Mouse (Mus musculus) CD4-positive, CD25-positive, alpha-beta regulatory T cell, adult 2 months (primary cell): ENCODE data around the gene Abcg1.

Source experiments
- DNase-seq: peaks from one replicate; pipeline ENCODE4 v3.0.0-alpha.2; 2012; ENCODE audit warnings: low read depth, low spot score

Abcg1 gene

DNA sequence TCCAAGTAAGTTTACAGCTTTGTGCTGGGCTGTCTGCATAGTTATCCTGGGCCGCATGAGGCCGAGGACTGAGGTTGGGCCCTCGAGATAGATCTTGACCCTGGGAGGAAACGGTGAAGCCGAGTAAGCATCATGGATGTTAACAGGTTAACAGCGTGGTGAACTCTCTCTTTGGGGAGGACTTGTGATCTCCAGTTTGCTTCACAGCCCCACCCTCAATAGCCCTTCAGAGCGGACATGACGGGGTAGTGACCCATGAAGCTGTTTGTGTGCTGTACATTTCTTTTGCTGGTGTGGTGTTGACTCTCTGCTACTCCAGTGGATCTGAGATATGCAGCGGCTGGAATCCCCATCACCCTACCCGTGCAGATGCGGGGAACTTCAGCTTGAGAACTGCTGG is 21.1 kb downstream of the Abcg1 start:
- no peak for DNase-seq

DNA sequence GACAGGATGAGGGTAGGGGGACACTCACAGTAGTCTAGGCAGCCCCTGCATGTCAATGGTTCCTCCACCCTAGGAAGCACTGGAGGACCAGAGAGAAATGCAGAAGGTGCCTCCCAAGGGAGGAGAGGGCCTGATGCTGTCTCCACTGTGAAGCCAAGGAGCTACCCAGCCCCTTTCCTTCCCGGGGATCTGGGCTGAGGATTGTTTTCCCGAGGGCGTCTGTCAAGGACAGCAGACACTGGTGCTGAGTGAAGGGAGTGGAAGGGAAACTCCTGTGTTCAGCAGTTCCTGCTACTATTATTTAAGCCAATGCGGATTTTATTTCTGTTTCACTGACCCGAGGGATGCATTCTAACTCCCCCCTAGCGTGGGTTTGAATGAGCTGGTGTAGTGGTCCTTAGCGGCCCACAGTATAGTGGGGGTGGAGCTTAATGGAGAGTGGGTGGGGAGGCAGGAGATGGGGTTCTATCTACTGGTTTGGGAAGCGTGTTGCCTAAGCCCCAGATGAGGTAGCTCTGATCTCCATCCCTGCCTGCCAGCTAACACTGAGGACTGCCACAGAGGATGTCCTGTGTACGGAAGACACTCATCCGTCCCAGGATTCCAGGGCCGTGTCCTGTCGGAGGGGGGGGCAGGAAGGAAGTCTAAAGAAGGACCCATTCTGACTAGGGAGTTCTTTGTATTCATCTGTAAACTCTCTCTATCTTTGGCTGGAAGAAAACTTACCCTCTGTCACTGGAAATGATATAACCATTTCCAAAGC is 21.8 kb downstream of the Abcg1 start:
- DNase-seq, result no peak

DNA sequence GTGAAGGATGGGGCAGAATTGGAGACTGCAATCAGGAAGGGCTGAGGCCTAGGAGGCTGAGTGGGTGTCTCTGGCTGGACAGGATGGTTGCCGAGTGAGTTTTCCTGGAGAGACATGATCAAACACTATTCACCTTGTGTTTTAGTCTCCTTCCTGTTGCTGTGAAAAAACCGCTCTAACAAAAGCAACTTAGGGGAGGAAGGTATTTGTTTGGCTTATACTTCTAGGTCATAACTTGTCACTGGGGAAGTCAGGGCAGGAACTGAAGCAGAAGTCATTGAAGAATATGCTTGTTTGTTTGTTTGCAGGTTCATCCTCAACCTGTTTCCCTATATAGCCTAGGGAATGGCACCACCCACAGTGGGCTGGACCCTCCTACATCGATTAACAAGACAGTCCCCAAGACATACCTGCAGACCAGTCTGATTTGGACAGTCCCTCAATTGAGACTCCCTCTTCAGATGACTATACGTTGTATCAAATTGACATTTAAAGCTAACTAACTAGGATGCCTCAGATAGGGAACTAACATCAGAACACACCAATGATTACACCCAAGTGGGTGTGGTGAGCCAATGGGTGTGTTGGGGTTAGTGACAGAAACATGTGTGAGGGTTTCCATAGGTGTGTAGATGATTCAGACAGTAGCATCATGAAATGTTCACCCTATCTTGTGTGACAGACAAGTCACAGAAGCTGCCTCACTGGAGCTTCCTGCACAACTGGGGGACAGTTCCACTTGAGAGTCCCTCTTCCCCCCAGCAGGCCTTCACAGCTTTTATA is 25.0 kb downstream of the Abcg1 start:
- no peak for DNase-seq

DNA sequence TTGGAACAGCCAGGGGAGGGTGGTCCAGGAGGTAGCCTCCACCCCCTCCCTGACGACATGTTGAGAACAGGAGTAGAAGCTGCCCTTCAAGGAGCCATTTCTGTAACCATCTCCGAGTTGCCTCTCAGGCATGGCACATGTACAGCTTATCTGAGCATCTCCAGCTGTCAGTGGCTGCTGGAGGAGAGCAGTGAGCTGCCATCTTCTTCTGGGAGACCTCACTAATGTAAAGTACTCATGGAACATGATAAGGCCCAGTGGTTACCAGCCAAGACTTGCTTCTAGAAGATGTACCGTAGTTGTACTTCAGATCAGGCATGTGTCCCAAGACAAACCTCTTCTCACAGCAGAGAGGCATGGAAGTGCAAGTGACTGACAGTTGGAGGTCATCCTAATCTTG is 28.0 kb downstream of the Abcg1 start:
- no peak for DNase-seq

DNA sequence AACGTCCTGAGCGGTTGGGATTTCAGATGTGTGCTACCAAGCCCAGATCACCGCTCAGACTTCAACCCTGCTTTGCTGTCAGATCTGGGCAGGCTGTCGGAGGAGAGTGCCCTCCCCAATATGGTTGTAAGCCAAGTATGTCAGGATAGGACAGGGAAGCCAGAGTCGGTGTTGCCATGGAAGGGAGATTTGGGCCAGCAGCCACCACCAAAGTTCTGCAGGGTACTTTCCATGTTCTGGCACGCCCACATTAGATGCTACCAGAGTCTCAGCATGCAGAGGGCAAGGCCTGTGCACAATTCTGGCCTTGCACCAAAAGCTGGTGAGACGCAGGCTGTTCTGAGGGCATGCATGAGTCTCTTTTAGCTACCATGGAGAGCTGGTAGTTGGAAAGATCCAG is 28.7 kb downstream of the Abcg1 start:
- no peak for DNase-seq

DNA sequence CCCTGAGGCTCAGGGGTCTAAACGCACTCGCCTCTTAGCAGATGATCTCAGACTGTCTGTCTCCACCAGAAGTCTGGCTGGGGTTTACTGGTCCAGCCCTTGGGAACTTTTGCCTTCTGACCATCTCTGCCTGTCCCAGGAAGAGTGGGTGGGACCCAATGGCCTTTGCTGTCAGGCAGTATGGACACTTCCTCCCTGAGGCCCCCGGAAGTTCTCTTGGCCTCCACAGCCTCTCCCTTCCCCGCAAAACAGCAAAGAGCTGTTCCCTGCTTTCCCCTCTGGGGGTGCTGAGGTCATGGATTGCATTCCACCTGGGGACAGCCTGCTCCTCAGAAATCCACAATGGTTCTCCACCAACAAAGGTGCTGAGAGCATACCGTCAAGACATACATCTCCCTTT is 31.2 kb downstream of the Abcg1 start:
- no peak for DNase-seq

DNA sequence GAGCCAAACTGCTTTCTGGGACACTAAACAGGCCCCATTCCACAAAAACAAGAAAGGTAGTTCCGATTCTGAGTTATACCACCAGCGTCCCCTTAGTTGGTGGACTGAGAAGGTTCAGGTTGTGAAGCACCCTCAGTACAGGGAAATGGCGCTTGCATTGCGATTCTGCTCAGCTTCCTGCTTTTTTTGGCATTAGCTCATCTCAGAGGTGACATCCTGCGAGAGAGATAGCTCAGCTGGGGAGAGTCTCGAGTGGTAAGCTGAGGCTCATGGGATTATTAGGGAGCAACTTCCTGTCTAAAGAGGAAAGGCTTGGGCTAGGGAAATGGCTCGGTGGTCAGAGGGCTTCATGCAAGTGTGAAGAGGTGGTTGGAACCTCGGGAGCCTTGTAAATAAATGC is 32.4 kb downstream of the Abcg1 start:
- DNase-seq, result no peak

DNA sequence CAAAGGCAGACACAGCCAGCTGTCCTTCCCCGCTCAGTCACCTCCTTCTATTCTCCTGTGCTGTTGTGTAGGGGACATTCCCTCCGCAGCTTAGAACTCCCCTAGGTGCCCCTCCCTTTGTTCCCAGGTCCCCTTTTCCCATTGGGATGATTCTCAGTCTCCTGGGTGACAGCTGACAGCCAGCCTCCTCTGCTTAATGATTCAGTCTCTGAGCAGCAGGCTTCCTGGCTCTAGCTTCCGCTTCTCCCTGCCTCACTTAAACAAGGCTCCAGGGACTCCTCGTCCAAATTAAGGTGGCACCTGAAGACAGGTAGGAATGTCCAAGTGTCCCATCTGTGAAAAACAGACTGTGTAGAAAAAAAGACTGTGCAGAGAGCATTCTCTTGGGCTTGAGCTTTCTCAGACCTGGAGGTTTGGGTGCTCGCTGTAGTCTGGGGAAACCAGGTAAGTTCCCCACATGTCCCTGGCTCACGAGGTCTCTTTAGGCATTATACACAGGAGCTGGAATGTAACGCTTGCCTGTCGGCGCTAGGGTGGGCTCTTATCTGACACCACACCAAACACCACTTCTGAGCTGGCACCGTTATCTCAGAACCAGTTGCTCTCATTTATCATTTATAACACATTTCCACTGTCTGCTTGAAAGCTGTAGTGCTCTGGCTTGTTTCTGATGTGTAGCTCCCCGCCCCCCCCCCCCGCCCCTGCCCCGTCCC is 33.7 kb downstream of the Abcg1 start:
- no peak for DNase-seq

DNA sequence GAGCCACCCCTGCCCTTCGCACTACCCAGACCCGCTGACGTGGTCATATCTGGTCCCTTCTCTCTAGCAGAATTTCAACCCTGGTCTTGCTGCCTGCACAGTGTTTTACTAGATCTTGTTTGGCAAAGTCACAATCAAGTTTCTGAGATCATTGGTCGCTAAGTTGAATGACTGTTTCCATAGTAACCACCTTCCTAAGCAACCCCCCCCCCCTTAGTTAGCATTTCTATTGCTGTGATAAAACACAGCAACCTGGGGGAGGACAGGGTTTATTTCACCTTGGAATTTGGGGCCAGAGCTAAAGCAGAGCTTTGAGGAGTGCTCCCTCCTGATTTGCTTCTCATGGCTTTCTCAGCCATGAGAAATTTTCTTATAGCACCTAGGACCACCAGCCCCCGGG is 37.3 kb downstream of the Abcg1 start:
- no peak for DNase-seq

DNA sequence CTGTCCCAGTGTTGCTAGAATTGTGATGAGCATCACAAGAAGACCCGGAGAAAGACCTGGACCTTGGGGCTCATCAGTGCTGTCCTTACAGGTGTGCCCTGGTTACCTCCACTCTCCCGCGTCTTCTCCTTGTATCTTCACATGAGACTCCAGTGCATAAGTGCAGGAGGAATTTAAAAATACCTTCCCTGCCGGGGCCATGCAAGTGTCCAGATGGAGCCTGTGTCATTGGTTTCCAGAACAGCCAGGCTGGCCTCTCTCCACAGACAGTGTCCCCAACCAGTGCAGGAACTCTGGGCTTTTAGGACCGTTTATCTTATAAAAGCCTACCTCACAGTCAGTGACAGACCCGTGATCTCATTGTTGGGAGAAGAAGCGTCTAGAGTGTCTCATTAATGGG is 38.1 kb downstream of the Abcg1 start:
- DNase-seq, result no peak

DNA sequence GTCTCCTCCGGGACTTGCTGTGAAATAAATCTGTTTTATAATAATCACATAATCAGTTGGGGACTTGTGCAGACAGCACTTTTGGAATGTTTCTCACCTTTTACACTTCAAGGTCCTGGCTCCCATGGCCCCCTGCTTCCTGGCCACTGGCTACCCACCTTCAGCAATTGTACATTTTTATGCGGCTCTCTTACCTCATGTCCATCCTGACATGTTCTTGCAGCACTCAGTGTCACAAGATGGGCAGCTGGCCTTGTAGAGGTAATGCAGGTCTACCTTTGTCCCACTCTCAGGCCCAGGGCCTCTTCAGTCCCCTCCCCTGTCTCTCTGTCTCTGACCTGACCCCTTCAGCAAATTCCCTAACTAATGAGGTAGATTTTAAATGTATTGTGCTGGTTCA is 39.4 kb downstream of the Abcg1 start:
- DNase-seq, result no peak

DNA sequence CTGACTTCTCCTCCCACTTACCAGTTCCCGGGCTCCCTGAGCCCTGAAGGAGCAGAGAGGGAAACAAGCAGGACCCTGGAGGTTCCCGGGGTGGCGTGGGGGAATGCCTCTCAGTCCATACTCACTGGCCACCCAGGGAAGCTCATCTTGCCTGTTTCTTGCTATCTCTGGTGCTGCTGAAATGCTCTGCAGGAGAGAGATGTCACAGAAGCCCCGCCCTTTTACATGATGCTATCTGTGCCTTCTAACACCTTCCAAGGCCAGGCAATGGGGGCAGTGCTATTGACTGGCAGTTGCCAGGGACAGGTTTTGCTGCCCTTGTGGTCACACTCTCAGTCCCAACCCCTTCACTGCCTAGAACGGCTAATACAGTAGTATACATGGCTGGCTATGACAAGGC is 41.3 kb downstream of the Abcg1 start:
- DNase-seq, result no peak

DNA sequence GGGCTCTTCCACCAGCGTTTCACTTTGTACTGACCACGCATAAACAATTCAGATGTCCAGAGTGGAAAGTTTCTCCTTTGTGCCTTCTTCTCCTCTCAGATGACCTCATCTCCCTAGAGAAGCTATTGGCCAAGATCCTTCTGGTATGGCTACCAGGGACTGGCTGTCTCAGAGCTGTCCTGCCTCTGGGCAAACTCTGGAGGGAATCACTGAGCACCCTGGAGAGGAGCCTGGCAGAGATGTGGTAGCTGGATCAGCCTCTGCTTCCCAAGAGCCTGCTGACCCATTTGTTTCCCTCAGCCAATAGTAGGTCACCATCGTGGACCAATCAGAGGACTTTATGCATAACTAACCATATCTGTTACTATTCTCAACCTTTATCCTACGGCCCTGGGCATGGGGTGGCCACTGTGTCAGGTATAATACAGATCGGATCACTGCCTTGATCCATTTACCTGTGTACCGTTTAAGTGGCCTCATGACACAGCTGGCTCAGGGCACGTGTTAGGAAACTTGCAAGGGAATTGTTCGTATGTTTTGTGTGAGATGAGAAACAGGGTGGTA is 45.6 kb downstream of the Abcg1 start:
- DNase-seq, result no peak

DNA sequence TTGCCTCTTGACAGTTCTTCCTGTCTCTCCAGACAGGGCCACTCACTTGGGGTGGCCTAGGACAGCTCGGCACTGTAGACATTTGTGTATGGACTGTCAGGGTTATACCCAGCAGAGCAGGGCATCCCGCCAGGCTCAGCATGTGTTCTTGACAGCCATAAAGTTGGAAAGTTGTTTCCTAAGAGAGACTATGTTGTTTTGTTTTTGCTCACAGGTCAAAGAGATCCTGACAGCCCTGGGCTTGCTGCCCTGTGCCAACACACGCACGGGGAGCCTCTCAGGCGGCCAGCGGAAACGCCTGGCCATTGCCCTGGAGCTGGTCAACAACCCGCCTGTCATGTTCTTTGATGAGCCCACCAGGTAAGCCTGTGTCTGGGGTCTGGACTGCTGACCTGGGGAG is 46.3 kb downstream of the Abcg1 start:
- DNase-seq, result no peak

DNA sequence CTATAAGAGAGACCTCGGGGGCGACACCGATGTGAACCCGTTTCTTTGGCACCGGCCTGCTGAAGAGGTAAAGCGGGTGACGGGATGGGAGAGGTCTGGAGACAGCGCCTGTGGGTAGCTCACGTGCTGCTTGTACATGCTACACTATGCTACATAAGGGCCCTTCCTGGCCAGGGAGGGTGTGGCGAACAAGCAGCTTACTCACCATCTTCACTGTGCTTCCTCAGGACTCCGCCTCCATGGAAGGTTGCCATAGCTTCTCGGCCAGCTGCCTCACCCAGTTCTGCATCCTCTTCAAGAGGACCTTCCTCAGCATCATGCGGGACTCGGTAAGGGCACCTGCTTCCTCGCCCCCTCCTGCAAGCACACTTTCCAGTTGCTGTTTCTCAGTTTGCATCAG is 50.9 kb downstream of the Abcg1 start:
- no peak for DNase-seq

DNA sequence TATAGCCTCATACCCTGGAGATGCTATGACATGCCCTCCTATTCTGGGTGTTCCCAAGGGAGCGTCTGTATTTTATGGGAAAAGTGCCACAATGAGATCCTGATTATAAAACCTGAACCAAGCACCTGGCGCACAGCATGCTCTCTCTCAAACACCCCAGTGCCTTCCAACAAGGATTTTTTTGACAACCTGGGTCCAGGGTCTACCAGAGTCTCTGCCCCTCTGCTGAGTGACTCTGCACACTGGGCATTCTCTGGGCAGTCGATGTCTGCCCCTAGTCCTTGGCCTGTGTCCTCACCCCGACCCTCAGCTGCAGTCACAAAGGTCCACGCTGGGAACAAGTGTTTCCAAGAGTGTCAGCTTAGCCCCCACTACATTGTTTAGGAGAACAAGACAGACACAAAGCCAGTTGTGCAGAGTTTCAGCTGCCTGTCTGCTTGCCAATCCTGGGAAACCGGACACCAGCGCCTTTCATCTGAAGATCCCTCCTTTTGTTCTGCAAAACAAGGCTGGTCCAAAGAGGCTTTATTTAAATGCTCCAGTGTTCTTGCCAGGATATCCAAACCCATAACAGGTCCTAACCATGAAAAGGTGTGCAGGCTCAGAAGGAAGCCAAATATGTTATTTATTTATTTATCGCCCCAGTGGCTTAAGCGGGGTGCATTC is 55.8 kb downstream of the Abcg1 start:
- no peak for DNase-seq

DNA sequence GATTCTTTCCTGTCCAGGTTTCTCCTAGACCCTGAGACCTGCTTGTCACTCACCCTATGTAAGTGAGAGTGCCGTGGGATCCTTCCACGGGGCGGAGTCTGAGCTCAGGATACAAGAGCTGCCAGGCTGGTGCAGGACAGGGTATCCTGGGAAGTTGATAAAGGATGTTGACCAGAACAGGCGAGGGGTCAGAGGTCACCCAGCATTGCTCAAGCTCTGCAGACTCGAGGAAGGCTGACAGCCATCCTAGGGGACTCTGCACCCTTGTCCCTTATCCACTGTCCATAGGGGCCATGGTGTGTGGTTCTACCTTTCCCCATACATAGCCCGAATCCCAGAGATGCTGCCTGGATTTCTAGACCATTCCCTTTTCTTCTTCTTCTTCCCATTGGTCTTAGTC is 58.6 kb downstream of the Abcg1 start:
- no peak for DNase-seq

DNA sequence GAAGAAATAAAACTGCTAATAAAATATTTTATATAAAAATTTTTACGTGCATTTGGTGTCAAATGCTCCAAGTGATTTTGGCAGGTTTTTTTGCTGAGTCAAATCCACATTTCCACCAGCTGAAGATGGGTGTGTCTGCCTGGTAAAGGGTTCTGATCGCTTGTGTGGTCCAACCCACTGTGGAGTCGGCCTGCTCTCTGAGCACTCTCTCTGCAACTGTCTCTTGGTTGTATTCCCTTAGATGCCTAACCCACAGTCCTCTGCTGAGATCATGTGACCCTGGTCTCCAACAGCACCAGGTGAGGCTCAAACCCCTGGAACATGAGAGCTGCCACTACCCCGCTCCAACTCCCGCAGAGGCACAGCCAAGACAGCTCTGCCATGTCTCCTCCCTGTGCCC is 60.5 kb downstream of the Abcg1 start:
- no peak for DNase-seq

DNA sequence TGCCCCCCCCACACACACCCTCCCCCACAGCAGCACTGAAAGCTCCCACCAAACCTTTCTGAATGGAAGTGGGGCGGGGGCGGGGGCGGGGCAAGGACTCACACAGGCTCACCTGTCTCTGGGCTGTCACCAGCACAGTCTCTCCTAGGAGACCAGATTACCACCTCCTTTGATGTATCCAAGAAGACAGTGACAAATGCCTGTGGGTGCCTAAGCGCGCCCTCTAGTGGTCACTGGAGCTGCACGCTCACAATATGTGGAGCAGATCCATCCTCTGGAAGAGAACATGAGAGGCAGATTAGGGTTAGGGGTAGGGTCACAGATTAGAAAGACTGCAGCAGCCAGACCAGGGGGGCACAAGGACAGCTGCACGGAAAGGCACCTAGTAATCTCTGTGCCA is 62.0 kb downstream of the Abcg1 start:
- DNase-seq, result peak; percentile 91

DNA sequence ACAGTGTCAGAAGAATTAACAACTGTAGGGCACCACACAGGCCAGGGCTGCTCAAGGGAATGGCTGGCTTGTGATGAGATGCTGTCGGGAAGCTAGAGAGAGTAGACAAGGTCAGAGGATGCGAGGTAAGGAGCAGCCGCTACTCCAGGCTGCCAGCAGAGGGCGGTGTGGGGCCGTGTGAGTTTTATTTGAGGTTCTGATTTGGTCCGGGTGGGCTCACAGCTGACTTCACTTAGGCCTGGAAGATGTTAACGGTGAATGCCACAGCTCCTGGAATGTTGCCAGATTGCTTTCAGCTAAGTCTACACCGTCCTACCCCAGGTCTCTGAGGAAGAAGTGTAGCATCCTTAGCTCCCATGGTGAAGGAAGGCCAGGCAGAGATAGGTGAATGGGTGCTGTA is 64.5 kb downstream of the Abcg1 start:
- DNase-seq, result peak; percentile 81

DNA sequence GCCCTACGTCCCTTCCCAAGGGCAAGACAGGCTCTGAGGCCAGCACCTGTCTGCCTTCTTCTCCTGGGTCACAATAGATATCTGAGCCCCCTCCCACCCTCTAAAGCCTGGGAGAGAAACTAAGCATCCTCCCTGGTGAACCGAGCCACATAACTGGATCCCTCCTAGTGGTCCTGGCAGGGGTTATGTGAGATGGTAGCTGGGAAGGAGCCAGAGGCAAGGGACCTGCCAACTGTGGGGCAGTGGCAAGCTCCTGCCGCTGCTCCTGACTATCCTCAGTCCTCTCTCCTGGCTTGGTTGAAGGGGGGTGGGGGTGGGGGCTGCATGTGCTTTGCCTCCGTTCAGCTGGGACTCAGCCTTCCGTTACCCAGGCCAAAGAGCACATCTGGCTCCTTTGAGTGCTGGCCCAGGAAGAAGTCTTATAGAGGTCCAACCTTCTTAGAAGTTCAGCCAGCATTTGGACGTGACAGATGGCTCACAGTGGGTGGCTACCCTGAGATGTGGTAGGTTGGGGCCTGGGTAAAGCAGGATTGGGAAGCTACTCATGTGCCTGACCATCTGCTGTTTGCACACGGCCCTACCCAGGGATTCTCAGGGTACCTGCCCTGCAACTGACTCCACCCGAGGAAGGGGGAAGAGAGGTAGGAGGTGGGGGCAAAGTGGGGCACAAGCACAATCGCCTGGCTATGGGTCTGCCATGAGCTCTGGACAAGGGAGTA is 68.2 kb downstream of the Abcg1 start:
- no peak for DNase-seq
